Mouse (Mus musculus): ENCODE measurements at regions not wholly inside any gene's neighbourhood (a gene's known extent, or its start where the extent isn't known, plus 50 kb on each side); places are given as distances from the start of the nearest gene placed in this dataset.

GRCm38 (mm10) chr16:50092780-50093179 is 292.4 kb downstream of the Cd47 start:
- no peak for DNase-seq (ENCODE audit: low read depth)

GRCm38 (mm10) chr16:50095858-50096551 is 295.7 kb downstream of the Cd47 start:
- no peak for DNase-seq (ENCODE audit: low read depth)

GRCm38 (mm10) chr16:50096563-50096962 is 296.2 kb downstream of the Cd47 start:
- no peak for DNase-seq (ENCODE audit: low read depth)

GRCm38 (mm10) chr16:50103340-50103739 is 303.0 kb downstream of the Cd47 start:
- DNase-seq (ENCODE audit: low read depth): no peak

GRCm38 (mm10) chr16:50118150-50118549 is 314.0 kb downstream of the Bbx start:
- DNase-seq (ENCODE audit: low read depth): no peak

- DNase-seq (ENCODE audit: low read depth): no peak
Observed at GRCm38 (mm10) chr16:50122460-50122859, 309.7 kb downstream of the Bbx start.

GRCm38 (mm10) chr16:50124646-50125045 is 307.5 kb downstream of the Bbx start:
- DNase-seq (ENCODE audit: low read depth): no peak

GRCm38 (mm10) chr16:50125564-50125963 is 306.6 kb downstream of the Bbx start:
- no peak for DNase-seq (ENCODE audit: low read depth)

- no peak for DNase-seq (ENCODE audit: low read depth)
Observed at GRCm38 (mm10) chr16:50131406-50131805, 300.8 kb downstream of the Bbx start.
